Comparison of ENCODE assay signal across 12 mouse cellular contexts in genomic region chr9:63667373-63667724, GRCm38 (mm10).
DNase-seq lines count a peak whose midpoint lies in the region; ATAC-seq and TF ChIP-seq lines count a peak whose summit lies in the region.
"Had no signal": no experiment of that assay in that cellular context is flagged by ENCODE, and none has a peak within 500 bp of the region (broad histone marks: within the 10 kb centered on the region; RNA-seq: fewer than 3 reads in every experiment).

No protein-coding gene starts in this region.

- no peaks in the 10 kb centered on the region for H3K9me3 ChIP-seq in embryonic facial prominence, embryonic 10.5 days
- H3K9me3 ChIP-seq in hindbrain, postnatal 0 days (ENCODE audit: low read length) = no peaks in the 10 kb centered on the region
- H3K9me3 ChIP-seq: G1E had no signal

- no peaks in the 10 kb centered on the region; the same call in 1 of the 2 replicates for H3K36me3 ChIP-seq in heart, adult 2 months (ENCODE audit: control insufficient read depth, insufficient read depth, low read length)
- H3K36me3 ChIP-seq in kidney, adult 2 months (ENCODE audit: control insufficient read depth, insufficient read depth, low read length) = no peaks in the 10 kb centered on the region
- H3K36me3 ChIP-seq in embryonic facial prominence, embryonic 10.5 days (replicated peaks) = peaks cover 72% of the 10 kb centered on the region
- H3K36me3 ChIP-seq in hindbrain, postnatal 0 days (ENCODE audit: insufficient read depth, low read length) = no peaks in the 10 kb centered on the region

- no peak for TF ChIP-seq EP300 in heart, adult 2 months (IDR thresholded peaks at IDR 0.05; ENCODE audit: insufficient read depth, low read depth, low read length)

- intact Hi-C loops in heart, adult 2 months (cut with DNase I) = loop anchor here (5.0 kb wide), 1 partner anchor 40 kb away; no protein-coding TSS in a partner anchor

- H3K27ac ChIP-seq in heart, adult 2 months = peak overlapping the region; percentile 68
- H3K27ac ChIP-seq in kidney, adult 2 months (ENCODE audit: insufficient read depth, low read depth, low read length) = peak overlapping the region; percentile 33
- H3K27ac ChIP-seq in embryonic facial prominence, embryonic 10.5 days (replicated peaks) = peak overlapping the region; percentile 35; the same call in 1 of the 2 replicates
- H3K27ac ChIP-seq in hindbrain, postnatal 0 days = peak overlapping the region; percentile 9; the same call in 1 of the 2 replicates
- H3K27ac ChIP-seq: liver, embryonic 14.5 days had no signal

- TF ChIP-seq CTCF in heart, adult 2 months (IDR thresholded peaks at IDR 0.05) = no peak
- no peak for TF ChIP-seq CTCF in kidney, adult 2 months (conservative IDR thresholded peaks at IDR 0.05; ENCODE audit: insufficient read depth, insufficient read length, low read depth, low read length)
- TF ChIP-seq CTCF in hindbrain, postnatal 0 days (IDR thresholded peaks at IDR 0.05; ENCODE audit: low read depth) = no peak

- H3K4me2 ChIP-seq in hindbrain, postnatal 0 days (ENCODE audit: low read depth, low read length) = no peak overlapping the region

- H3K79me2 ChIP-seq in heart, adult 2 months (replicated peaks; ENCODE audit: control insufficient read depth, insufficient read depth, low read length) = no peaks in the 10 kb centered on the region

- H3K9ac ChIP-seq in heart, adult 2 months (ENCODE audit: low read depth, low read length) = no peak overlapping the region
- no peak overlapping the region for H3K9ac ChIP-seq in hindbrain, postnatal 0 days (replicated peaks; ENCODE audit: low read length)
- H3K9ac ChIP-seq: liver, embryonic 14.5 days had no signal

- no peak for ATAC-seq in hindbrain, postnatal 0 days
- ATAC-seq in megakaryocyte progenitor cell, adult 5-6 weeks (replicated peaks; ENCODE audit: poor library complexity) = no peak

- DNase-seq in heart, adult 2 months = no peak
- no peak for DNase-seq in heart, adult 8-10 months (ENCODE audit: low spot score)
- DNase-seq in kidney, adult 2 months = no peak
- no peak for DNase-seq in kidney, adult 11 months
- DNase-seq in embryonic facial prominence, embryonic 10.5 days (ENCODE audit: low spot score) = no peak
- DNase-seq in hindbrain, postnatal 0 days (ENCODE audit: low spot score) = no peak
- no peak for DNase-seq in retina, postnatal 1 day
- DNase-seq: cerebellum, adult 9-10 months; thymus, postnatal 4 days had no signal

- no peak for TF ChIP-seq POLR2A in heart, adult 2 months (IDR thresholded peaks at IDR 0.05; ENCODE audit: insufficient read depth, low read depth, low read length)
- no peak for TF ChIP-seq POLR2A in kidney, adult 2 months (IDR thresholded peaks at IDR 0.05; ENCODE audit: low read depth, low read length)

- H3K27me3 ChIP-seq in heart, adult 2 months (ENCODE audit: control insufficient read depth, insufficient read depth, low read length) = no peaks in the 10 kb centered on the region
- no peaks in the 10 kb centered on the region for H3K27me3 ChIP-seq in kidney, adult 2 months (replicated peaks; ENCODE audit: control insufficient read depth, insufficient read depth, low read length)
- H3K27me3 ChIP-seq in embryonic facial prominence, embryonic 10.5 days (replicated peaks; ENCODE audit: low read depth, poor library complexity, severe bottlenecking) = no peaks in the 10 kb centered on the region
- H3K27me3 ChIP-seq in hindbrain, postnatal 0 days (ENCODE audit: insufficient read depth, low read length) = no peaks in the 10 kb centered on the region

- 55% methylated on average over 8 of the region's 8 CpGs for WGBS in heart, adult 2 months
- 27% methylated on average over 8 of the region's 8 CpGs for whole genome bisulfite sequencing in kidney, adult 2 months
- WGBS in embryonic facial prominence, embryonic 10.5 days = 84% methylated on average over 8 of the region's 8 CpGs
- 58% methylated on average over 8 of the region's 8 CpGs for WGBS in hindbrain, postnatal 0 days

- H3K4me1 ChIP-seq in heart, adult 2 months (ENCODE audit: control insufficient read depth, insufficient read depth, low read length) = peaks cover 18% of the 10 kb centered on the region
- H3K4me1 ChIP-seq in kidney, adult 2 months (ENCODE audit: control insufficient read depth, insufficient read depth, low read length) = peaks cover 71% of the 10 kb centered on the region
- H3K4me1 ChIP-seq in embryonic facial prominence, embryonic 10.5 days = peaks cover 74% of the 10 kb centered on the region
- peaks cover 24% of the 10 kb centered on the region for H3K4me1 ChIP-seq in hindbrain, postnatal 0 days (ENCODE audit: insufficient read depth, low read length)

- H3K4me3 ChIP-seq in heart, adult 2 months = no peak overlapping the region
- no peak overlapping the region for H3K4me3 ChIP-seq in kidney, adult 2 months (ENCODE audit: insufficient read depth, low read depth, low read length)
- no peak overlapping the region for H3K4me3 ChIP-seq in embryonic facial prominence, embryonic 10.5 days
- H3K4me3 ChIP-seq in hindbrain, postnatal 0 days (ENCODE audit: low read length) = no peak overlapping the region

Comparison
In these comparisons a context has a peak if more than half of its experiments do, and no peak if none do; other contexts are left out.
1. H3K27ac ChIP-seq: peak in every context shown above with its lines; median percentile 68 in heart, adult 2 months; 35 in embryonic facial prominence, embryonic 10.5 days; 33 in kidney, adult 2 months; 9 in hindbrain, postnatal 0 days.